Mouse (Mus musculus) heart, adult 2 months (tissue): Measurements from ENCODE around the gene Nup210.

Source experiments
- CTCF ChIP-seq: fragments of 200-600 bp; IDR thresholded peaks from 2 replicates; pipeline ENCODE4 v1.8.1; 2022; ENCODE audit warnings: antibody characterized with exemption, mild to moderate bottlenecking, moderate library complexity
- POLR2A ChIP-seq: fragments of 200-500 bp; IDR thresholded peaks from 2 replicates; pipeline ENCODE4 v1.6.1; 2011; ENCODE audit warnings: mild to moderate bottlenecking, low read depth, low read length, control low read depth; ENCODE audit not compliant: insufficient read depth

DNA sequence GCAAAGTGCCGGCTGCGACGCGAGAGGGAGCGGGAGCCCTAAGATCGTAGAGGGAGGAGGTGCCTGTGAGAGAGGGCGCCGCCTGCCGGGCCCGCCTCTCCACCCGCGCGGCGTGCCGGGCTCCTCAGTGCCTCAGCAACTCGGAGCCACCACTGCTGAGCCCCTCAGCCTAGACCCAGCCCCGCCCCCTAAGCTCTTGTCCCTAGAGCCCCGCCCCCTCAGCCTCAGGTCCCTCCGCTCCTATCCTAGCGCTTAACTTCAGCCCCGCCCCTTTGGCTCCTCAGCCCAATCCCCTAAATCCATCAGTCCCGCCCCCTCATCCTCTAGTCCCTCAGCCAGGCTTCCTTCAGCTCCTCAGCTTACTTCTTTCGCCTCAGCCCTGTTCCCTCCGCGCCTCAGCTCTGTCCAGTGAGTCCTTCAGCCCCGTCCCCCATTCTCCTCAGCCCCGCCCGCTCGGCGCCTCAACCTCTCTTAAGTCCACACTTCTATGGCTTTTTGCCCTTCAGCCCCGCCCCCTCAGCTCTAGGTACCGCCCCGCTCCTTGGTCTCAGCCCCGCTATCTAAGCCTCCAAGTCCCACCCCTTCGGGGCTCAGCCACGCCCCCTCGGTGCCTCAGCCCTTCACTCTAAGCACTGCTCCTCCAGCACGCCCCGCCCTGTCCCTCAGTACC lies 127.8 kb downstream of the Nup210 start, which contains the start of gene Iqsec1:
- TF ChIP-seq CTCF (peak; percentile 77), POLR2A (no peak)
